Mouse (Mus musculus): Measurements from ENCODE around the gene Psmb11.

DNA sequence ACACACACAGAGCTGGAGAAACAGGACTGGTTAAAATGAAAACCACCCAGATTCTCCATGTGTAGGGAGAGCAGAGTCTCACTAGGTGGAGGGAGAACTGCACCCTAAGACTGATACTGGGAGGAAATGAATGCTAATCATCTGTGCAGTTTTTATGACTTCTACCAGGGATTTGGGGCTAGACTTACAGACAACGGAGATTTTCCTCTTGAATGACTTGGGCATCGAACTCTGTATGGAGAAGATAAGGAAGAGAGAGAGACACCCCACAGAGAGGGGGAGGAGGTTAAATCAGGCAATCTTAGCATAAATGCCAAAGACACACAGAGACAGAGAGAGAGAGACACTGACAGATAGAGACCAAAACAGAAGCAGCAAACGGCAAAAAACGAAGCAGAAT, 26.7 kb downstream of the Psmb11 start:
- TF ChIP-seq CTCF (IDR thresholded peaks at IDR 0.05; ENCODE audit: low read depth, low read length) (no peak), GATA1 (IDR thresholded peaks at IDR 0.05; ENCODE audit: borderline replicate concordance, low read length) (no peak), GATA2 (IDR thresholded peaks at IDR 0.05; ENCODE audit: borderline replicate concordance, low read depth, low read length) (no peak)
